Mouse (Mus musculus) liver, adult 2 months (tissue): ENCODE results near the gene Tmed10.

ENCODE experiments used
- CTCF ChIP-seq: fragments of 200-500 bp; IDR thresholded peaks from 2 replicates; pipeline ENCODE4 v1.5.1; 2011; ENCODE audit warnings: low read depth, low read length, control low read depth
- POLR2A ChIP-seq: fragments of 200-500 bp; IDR thresholded peaks from 2 replicates; pipeline ENCODE4 v1.6.1; 2011; ENCODE audit warnings: low read length, control low read depth; ENCODE audit not compliant: insufficient read depth; ENCODE audit errors: extremely low read depth

- TF ChIP-seq CTCF: peak; percentile 36; the same call in 1 of the 2 replicates
- TF ChIP-seq POLR2A: no peak
Observed at GRCm38 (mm10) chr12:85380942-85381341, 6.3 kb upstream of the Tmed10 start.
